Mouse (Mus musculus) stomach, postnatal 0 days (tissue): ENCODE results near the gene H2-Q10.

Experiments
- CTCF ChIP-seq: IDR thresholded peaks from 2 replicates; pipeline ENCODE4 v1.5.1; 2016; ENCODE audit warnings: antibody characterized with exemption, low read depth, mild to moderate bottlenecking, moderate library complexity
- EP300 ChIP-seq: optimal IDR thresholded peaks from 2 replicates; pipeline ENCODE3; 2016; ENCODE audit warnings: antibody characterized with exemption

- no peak for TF ChIP-seq CTCF
- no peak for TF ChIP-seq EP300
Observed at GRCm38 (mm10) chr17:35514756-35515155, 44.9 kb downstream of the H2-Q10 start.
